Mouse (Mus musculus) bone marrow, adult 2 months (tissue): ENCODE data around the gene Unc5c. TPM values are rescaled to one million over a fixed set of nuclear protein-coding genes. Genes with fewer than 3 reads are reported as not detected.

Source experiments
- H3K27ac ChIP-seq: fragments of 200-500 bp; 2 replicates; pipeline ENCODE4 v1.5.1; 2012; ENCODE audit warnings: low read depth, mild to moderate bottlenecking, control low read depth, inconsistent platforms, low read length; ENCODE audit not compliant: control insufficient read depth, poor library complexity, insufficient read depth
- H3K4me1 ChIP-seq: fragments of 200-500 bp; 2 replicates; pipeline ENCODE4 v1.6.1; 2011; ENCODE audit warnings: low read length; ENCODE audit not compliant: control insufficient read depth, insufficient read depth
- H3K4me3 ChIP-seq: fragments of 200-500 bp; replicated peaks from 2 replicates; pipeline ENCODE3; 2011; ENCODE audit warnings: mild to moderate bottlenecking, low read depth, low read length, control low read depth; ENCODE audit not compliant: control insufficient read depth
- CTCF ChIP-seq: fragments of 200-500 bp; IDR thresholded peaks from 2 replicates; pipeline ENCODE4 v1.5.1; 2011; ENCODE audit warnings: low read length, control low read depth; ENCODE audit not compliant: control insufficient read depth, insufficient read depth
- POLR2A ChIP-seq: fragments of 200-500 bp; IDR thresholded peaks from 2 replicates; pipeline ENCODE4 v1.6.1; 2011; ENCODE audit warnings: low read depth, mild to moderate bottlenecking, control low read depth, low read length, borderline replicate concordance; ENCODE audit not compliant: control insufficient read depth
- WGBS: fragments of 180-500 bp; shearing (Covaris S2); methylation state at CpG from one replicate; pipeline ENCODE4 v1.1.7; 2018; 5-methylcytosine and 5-hydroxymethylcytosine counted together
- polyA plus RNA-seq: library from polyadenylated mRNA; stranded (reverse); fragments of >200 nt; gene quantifications from 2 replicates; pipeline ENCODE4 v1.2.4, GENCODE M21; 2011; ENCODE audit warnings: low replicate concordance; ENCODE audit not compliant: missing spikeins, insufficient read depth, insufficient read length

Unc5c gene
- polyA plus RNA-seq, 1 experiment = 1.4 TPM

DNA sequence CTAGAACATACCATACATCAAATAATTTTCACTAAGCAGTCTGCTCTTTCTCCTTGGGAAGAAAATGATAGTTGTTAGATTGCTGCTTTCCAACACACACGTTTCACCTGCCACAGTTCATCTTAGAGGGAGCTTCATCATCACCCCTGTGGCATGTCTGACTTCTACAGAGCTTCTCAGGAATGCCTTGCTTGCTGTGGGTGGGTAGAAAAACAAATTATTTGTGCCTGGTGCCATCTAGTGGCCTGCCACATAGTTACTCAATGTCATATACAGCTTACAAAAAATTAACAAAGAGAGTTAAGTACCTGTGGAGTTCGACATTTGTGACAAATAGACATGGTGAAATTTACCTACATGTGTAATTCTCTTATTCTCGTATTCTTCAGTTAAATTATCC, 366.1 kb downstream of the Unc5c start:
- TF ChIP-seq POLR2A (no peak), CTCF (no peak)
- Histone ChIP-seq H3K27ac (no peak overlapping the region), H3K4me1 (no peaks in the 10 kb centered on the region), H3K4me3 (no peak overlapping the region)
- 11% methylated on average over 3 of the region's 3 CpGs for WGBS

DNA sequence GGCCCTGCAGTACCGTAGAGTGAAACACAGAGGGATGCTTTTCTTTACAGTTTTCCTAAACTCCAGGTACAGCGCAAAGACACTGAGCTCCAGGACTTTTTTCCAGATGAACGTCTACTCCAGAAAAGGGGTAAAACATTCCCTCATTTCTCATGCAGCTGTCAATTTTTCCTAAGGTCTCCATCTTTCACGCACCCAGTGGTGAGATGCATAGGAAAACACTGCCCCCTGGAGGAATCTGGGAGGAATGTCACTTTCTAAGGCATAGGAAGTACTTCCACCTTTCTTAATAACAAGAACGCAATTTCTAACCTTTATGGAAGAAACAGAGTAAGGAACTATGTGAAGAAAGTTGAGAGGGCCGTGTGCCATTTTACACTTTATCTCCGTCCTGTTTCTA, 373.8 kb downstream of the Unc5c start:
- Histone ChIP-seq H3K4me3 (no peak overlapping the region), H3K4me1 (no peaks in the 10 kb centered on the region), H3K27ac (no peak overlapping the region)
- 39% methylated on average over 7 of the region's 7 CpGs for WGBS
- TF ChIP-seq CTCF = no peak
- TF ChIP-seq POLR2A = no peak

- TF ChIP-seq POLR2A = no peak
- TF ChIP-seq CTCF = no peak
- Histone ChIP-seq H3K4me3 (no peak overlapping the region), H3K27ac (no peak overlapping the region), H3K4me1 (no peaks in the 10 kb centered on the region)
- WGBS = 81% methylated on average over 1 of the region's 1 CpGs
Measured at GRCm38 (mm10) chr3:141849206-141849605, 384.2 kb downstream of the Unc5c start.

DNA sequence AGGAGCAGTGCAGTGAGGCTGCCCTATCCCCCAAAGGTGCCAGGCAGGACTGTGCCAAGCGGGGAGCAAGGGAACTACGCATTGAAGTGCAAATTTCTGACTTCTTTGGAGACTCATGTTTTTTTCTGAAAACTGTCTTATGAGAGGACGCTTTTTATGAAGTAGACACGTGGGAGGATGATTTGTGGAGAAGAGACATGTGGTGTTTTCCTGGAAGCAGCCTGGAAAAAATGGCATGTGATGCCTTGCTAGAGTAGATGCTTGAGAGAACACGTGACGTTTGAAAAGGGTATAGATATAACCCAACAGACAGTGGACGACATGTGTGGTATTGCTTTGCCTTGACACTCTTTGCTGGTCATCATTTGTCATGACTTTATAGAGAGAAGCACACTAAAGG, 385.1 kb downstream of the Unc5c start:
- WGBS = 77% methylated on average over 7 of the region's 7 CpGs
- Histone ChIP-seq H3K4me1 (no peaks in the 10 kb centered on the region), H3K27ac (no peak overlapping the region), H3K4me3 (no peak overlapping the region)
- no peak for TF ChIP-seq POLR2A
- no peak for TF ChIP-seq CTCF

DNA sequence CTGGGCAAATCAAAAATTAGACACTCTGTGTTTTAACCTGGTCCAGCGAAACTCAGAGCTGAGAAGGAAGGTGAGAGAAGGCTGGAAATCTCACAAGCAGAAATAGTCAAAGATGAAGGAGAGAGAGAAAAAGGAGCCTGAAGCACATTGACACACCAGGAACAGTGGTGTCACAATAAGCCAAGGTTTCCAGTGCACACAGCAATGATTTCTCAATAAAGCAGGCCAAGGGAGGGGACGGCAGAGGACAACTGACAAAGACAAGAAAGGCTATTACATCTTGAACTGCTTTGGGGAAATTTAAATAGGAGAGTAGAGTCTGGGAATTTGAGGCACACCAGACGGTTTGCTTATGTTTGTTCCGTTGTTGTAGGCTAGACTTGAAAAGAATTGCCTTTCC, 389.3 kb downstream of the Unc5c start:
- TF ChIP-seq CTCF (no peak), POLR2A (no peak)
- Histone ChIP-seq H3K4me3 (no peak overlapping the region), H3K27ac (no peak overlapping the region), H3K4me1 (no peaks in the 10 kb centered on the region)
- WGBS = 65% methylated on average over 4 of the region's 4 CpGs

DNA sequence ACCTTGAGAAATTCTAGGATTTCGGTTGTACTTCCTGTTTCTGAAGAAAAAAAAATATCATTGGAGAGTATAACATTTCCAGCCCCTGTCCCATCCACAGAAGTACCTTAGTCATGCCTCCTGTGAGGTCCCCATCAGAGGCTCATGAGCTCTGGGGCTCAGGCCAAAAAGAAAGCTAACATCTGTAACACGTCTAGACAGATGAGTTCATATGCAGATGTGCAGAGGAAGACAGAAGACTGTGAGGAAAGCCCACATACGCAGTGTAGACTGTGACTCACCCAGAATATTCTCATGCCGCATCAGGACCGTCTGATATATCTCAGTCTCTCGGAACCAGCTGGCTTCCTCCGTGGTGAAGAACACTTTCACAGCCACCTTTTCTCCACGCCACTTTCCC, 392.1 kb downstream of the Unc5c start:
- TF ChIP-seq CTCF (no peak), POLR2A (no peak)
- H3K27ac ChIP-seq = no peak overlapping the region
- no peak overlapping the region for H3K4me3 ChIP-seq
- 81% methylated on average over 8 of the region's 8 CpGs for WGBS
- no peaks in the 10 kb centered on the region for H3K4me1 ChIP-seq

DNA sequence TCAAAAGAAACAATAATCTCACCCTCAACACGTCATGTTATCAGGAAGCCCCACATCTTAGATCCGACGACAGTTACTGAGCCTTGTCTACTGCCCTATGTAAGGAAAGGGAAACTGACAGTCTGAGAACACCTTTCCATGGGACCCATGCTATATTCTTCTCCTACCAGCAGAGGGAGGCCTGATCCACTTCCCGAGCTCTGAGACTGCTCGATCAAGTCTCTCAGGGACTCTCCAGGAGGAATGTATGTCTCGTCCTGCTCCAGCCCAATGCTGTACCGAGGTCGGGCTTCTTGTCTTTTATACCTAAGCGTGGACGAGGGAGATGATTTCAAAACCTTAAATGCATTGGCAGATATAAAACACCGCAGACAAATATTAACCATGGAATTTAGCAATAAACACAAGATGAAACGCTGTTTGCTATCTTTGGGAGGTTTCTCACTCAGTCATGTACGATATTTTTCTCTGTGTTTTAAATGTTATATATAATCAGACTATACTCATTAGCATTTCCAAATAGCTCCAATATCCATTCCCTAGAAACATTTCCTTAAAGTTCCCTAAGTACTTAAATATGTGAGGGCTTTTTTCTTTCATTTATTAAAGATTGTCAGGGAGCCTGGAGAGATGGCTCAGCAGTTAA, 397.9 kb downstream of the Unc5c start:
- Histone ChIP-seq H3K4me3 (no peak overlapping the region), H3K27ac (no peak overlapping the region), H3K4me1 (no peaks in the 10 kb centered on the region)
- WGBS = 16% methylated on average over 13 of the region's 13 CpGs
- TF ChIP-seq CTCF = peak; percentile 46; the same call in 1 of the 2 replicates
- TF ChIP-seq POLR2A = no peak

DNA sequence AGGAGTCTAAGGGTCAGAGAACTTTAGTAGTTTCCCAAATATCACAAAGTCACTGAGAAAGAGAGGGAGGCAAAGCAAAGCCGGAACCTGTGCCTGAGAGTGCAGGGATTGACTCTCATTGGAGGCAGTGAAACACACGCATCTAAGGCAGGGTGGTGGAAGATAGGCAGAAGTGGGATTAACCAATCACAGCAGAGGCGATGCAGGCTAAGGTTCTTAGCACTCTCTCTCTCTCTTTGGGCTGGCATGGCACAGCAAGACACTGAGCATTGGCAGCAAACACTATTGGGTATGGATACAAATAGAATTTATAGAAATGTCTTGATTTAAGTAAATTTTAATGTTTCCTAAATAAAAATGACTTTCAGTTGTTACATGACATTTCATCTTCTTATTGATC, 406.8 kb downstream of the Unc5c start:
- 78% methylated on average over 3 of the region's 3 CpGs for WGBS
- TF ChIP-seq CTCF (no peak), POLR2A (no peak)
- Histone ChIP-seq H3K27ac (no peak overlapping the region), H3K4me1 (no peaks in the 10 kb centered on the region), H3K4me3 (no peak overlapping the region)

GRCm38 (mm10) chr3:141872337-141873042, 407.5 kb downstream of the Unc5c start:
- WGBS = 75% methylated on average over 10 of the region's 10 CpGs
- H3K4me3 ChIP-seq = no peak overlapping the region
- no peaks in the 10 kb centered on the region for H3K4me1 ChIP-seq
- H3K27ac ChIP-seq = no peak overlapping the region
- no peak for TF ChIP-seq CTCF
- no peak for TF ChIP-seq POLR2A
